Mouse (Mus musculus) midbrain, embryonic 10.5 days (tissue): Measurements from ENCODE around the gene Rab44. TPM values are rescaled to one million over a fixed set of nuclear protein-coding genes. Genes with fewer than 3 reads are reported as not detected.
A peak's percentile ranks its signal among the peaks of the same experiment; 100 is the strongest.
"Not testable (repeated sequence)": the region's sequence is repeated elsewhere in the genome, so short reads cannot be mapped to it uniquely, and the experiment has no call there.

Source experiments
- DNase-seq: peaks from one replicate; pipeline ENCODE4 v3.0.0-alpha.2; 2017; ENCODE audit warnings: low spot score
- H3K27ac ChIP-seq: fragments of 300-500 bp; sonication (generic); replicated peaks from 2 replicates; pipeline ENCODE4 v1.5.1; 2016; ENCODE audit warnings: mild to moderate bottlenecking
- H3K27me3 ChIP-seq: fragments of 300-500 bp; sonication (generic); 2 replicates; pipeline ENCODE4 v1.6.1; 2016; ENCODE audit warnings: low read depth, mild to moderate bottlenecking; ENCODE audit not compliant: poor library complexity, severe bottlenecking
- H3K36me3 ChIP-seq: fragments of 300-500 bp; sonication (generic); 2 replicates; pipeline ENCODE4 v1.6.1; 2016; ENCODE audit warnings: mild to moderate bottlenecking, moderate library complexity
- H3K4me1 ChIP-seq: fragments of 300-500 bp; sonication (generic); 2 replicates; pipeline ENCODE4 v1.6.1; 2016
- H3K4me3 ChIP-seq: fragments of 300-500 bp; sonication (generic); 2 replicates; pipeline ENCODE4 v1.5.1; 2016; ENCODE audit warnings: mild to moderate bottlenecking, moderate library complexity
- H3K9me3 ChIP-seq: fragments of 300-500 bp; sonication (generic); replicated peaks from 2 replicates; pipeline ENCODE4 v1.6.1; 2016; ENCODE audit warnings: mild to moderate bottlenecking
- WGBS: fragments of 180-500 bp; shearing (Covaris S2); methylation state at CpG from one replicate; pipeline ENCODE4 v1.1.7; 2016; 5-methylcytosine and 5-hydroxymethylcytosine counted together
- polyA plus RNA-seq: library from polyadenylated mRNA; unstranded; fragments of >200 nt; fragmentation: Nextera tagmentation; extraction: Ambion mirVana; gene quantifications from 2 replicates; pipeline ENCODE4 v1.2.1, GENCODE M21; 2016

The Rab44 gene
- polyA plus RNA-seq, 1 experiment from 2014 or later: 0.47 TPM

- under 1% methylated on average over 24 of the region's 24 CpGs for WGBS
- DNase-seq: no peak
- H3K27ac ChIP-seq: no peak overlapping the region
- 0 out of 2 replicates have a peak, but pooled peaks cover 4% of the 10 kb centered on the region for H3K36me3 ChIP-seq
- H3K27me3 ChIP-seq: peaks cover 64% of the 10 kb centered on the region
- H3K4me1 ChIP-seq: peaks cover 33% of the 10 kb centered on the region
- H3K4me3 ChIP-seq: peak overlapping the region; percentile 65
- H3K9me3 ChIP-seq: no peaks in the 10 kb centered on the region
Measured at GRCm38 (mm10) chr17:29093961-29094309, 20.0 kb upstream of the Rab44 start.

- Histone ChIP-seq H3K4me3 (peak overlapping the region; percentile 65), H3K4me1 (peaks cover 33% of the 10 kb centered on the region), H3K9me3 (no peaks in the 10 kb centered on the region), H3K36me3 (peaks cover 5% of the 10 kb centered on the region; the same call in 1 of the 2 replicates), H3K27ac (peak overlapping the region; percentile 77), H3K27me3 (peaks cover 64% of the 10 kb centered on the region)
- WGBS: under 1% methylated on average over 70 of the region's 71 CpGs
- DNase-seq: peak; percentile 57
Measured at GRCm38 (mm10) chr17:29094310-29095181, 19.4 kb upstream of the Rab44 start.

- peaks cover 64% of the 10 kb centered on the region for H3K27me3 ChIP-seq
- under 1% methylated on average over 44 of the region's 44 CpGs for WGBS
- H3K27ac ChIP-seq: peak overlapping the region; percentile 77
- 0 out of 2 replicates have a peak, but pooled peaks cover 2% of the 10 kb centered on the region for H3K9me3 ChIP-seq
- H3K4me1 ChIP-seq: peaks cover 33% of the 10 kb centered on the region
- peaks cover 11% of the 10 kb centered on the region for H3K36me3 ChIP-seq
- peak overlapping the region; percentile 65 for H3K4me3 ChIP-seq
- DNase-seq: peak; percentile 89
Measured at GRCm38 (mm10) chr17:29095201-29095733, 18.7 kb upstream of the Rab44 start.

- peaks cover 56% of the 10 kb centered on the region for H3K27me3 ChIP-seq
- H3K4me1 ChIP-seq: peaks cover 32% of the 10 kb centered on the region
- H3K27ac ChIP-seq: no peak overlapping the region
- 91% methylated on average over 6 of the region's 6 CpGs for WGBS
- no peak for DNase-seq
- H3K36me3 ChIP-seq: peaks cover 11% of the 10 kb centered on the region
- H3K9me3 ChIP-seq: peaks cover 11% of the 10 kb centered on the region
- no peak overlapping the region for H3K4me3 ChIP-seq
Measured at GRCm38 (mm10) chr17:29096245-29096644, 17.7 kb upstream of the Rab44 start.

- H3K27me3 ChIP-seq: peaks cover 49% of the 10 kb centered on the region
Measured at GRCm38 (mm10) chr17:29096851-29097561, 16.9 kb upstream of the Rab44 start.

GRCm38 (mm10) chr17:29098291-29098690 is 15.7 kb upstream of the Rab44 start:
- Histone ChIP-seq H3K4me3 (no peak overlapping the region), H3K36me3 (peaks cover 11% of the 10 kb centered on the region), H3K4me1 (peaks cover 25% of the 10 kb centered on the region), H3K27ac (no peak overlapping the region), H3K27me3 (peaks cover 36% of the 10 kb centered on the region), H3K9me3 (peaks cover 11% of the 10 kb centered on the region)
- WGBS: 92% methylated on average over 24 of the region's 24 CpGs
- DNase-seq: no peak

More at GRCm38 (mm10) chr17:29096851-29097561, 16.9 kb upstream of the Rab44 start:
- Histone ChIP-seq H3K9me3 (peaks cover 11% of the 10 kb centered on the region), H3K4me3 (no peak overlapping the region), H3K4me1 (peaks cover 29% of the 10 kb centered on the region), H3K27ac (no peak overlapping the region), H3K36me3 (peaks cover 11% of the 10 kb centered on the region)
- no peak for DNase-seq
- WGBS: 56% methylated on average over 7 of the region's 7 CpGs

GRCm38 (mm10) chr17:29099076-29099475 is 14.9 kb upstream of the Rab44 start:
- H3K27ac ChIP-seq: no peak overlapping the region
- H3K4me3 ChIP-seq: no peak overlapping the region
- H3K27me3 ChIP-seq: peaks cover 28% of the 10 kb centered on the region
- no peak for DNase-seq
- H3K36me3 ChIP-seq: peaks cover 11% of the 10 kb centered on the region
- 92% methylated on average over 8 of the region's 8 CpGs for WGBS
- peaks cover 15% of the 10 kb centered on the region for H3K9me3 ChIP-seq
- H3K4me1 ChIP-seq: peaks cover 18% of the 10 kb centered on the region

- Histone ChIP-seq H3K4me1 (peaks cover 2% of the 10 kb centered on the region), H3K27me3 (peaks cover 13% of the 10 kb centered on the region), H3K9me3 (peaks cover 21% of the 10 kb centered on the region), H3K36me3 (peaks cover 11% of the 10 kb centered on the region), H3K27ac (no peak overlapping the region), H3K4me3 (no peak overlapping the region)
- no peak for DNase-seq
- 96% methylated on average over 7 of the region's 7 CpGs for WGBS
Measured at GRCm38 (mm10) chr17:29100627-29101026, 13.3 kb upstream of the Rab44 start.

- not testable (repeated sequence) for H3K27ac ChIP-seq, H3K36me3 ChIP-seq, H3K27me3 ChIP-seq, H3K4me1 ChIP-seq, H3K9me3 ChIP-seq, DNase-seq, H3K4me3 ChIP-seq
- 90% methylated on average over 6 of the region's 6 CpGs for WGBS
Measured at GRCm38 (mm10) chr17:29110356-29110755, 3.6 kb upstream of the Rab44 start.

- DNase-seq: no peak
- no peak overlapping the region for H3K27ac ChIP-seq
- no peaks in the 10 kb centered on the region for H3K4me1 ChIP-seq
- WGBS: 93% methylated on average over 5 of the region's 5 CpGs
- H3K9me3 ChIP-seq: no peaks in the 10 kb centered on the region; the same call in 1 of the 2 replicates
- H3K4me3 ChIP-seq: no peak overlapping the region
- H3K36me3 ChIP-seq: no peaks in the 10 kb centered on the region
- H3K27me3 ChIP-seq: no peaks in the 10 kb centered on the region
Measured at GRCm38 (mm10) chr17:29111332-29111731, 2.6 kb upstream of the Rab44 start.

GRCm38 (mm10) chr17:29116023-29116422 is 2.1 kb downstream of the Rab44 start:
- Histone ChIP-seq H3K4me1 (no peaks in the 10 kb centered on the region), H3K4me3 (no peak overlapping the region), H3K27me3 (no peaks in the 10 kb centered on the region), H3K27ac (no peak overlapping the region), H3K36me3 (no peaks in the 10 kb centered on the region), H3K9me3 (no peaks in the 10 kb centered on the region)
- no peak for DNase-seq
- 79% methylated on average over 12 of the region's 12 CpGs for WGBS

GRCm38 (mm10) chr17:29117006-29117648 is 3.2 kb downstream of the Rab44 start:
- Histone ChIP-seq H3K27me3 (no peaks in the 10 kb centered on the region), H3K4me1 (no peaks in the 10 kb centered on the region), H3K4me3 (no peak overlapping the region), H3K9me3 (no peaks in the 10 kb centered on the region), H3K27ac (no peak overlapping the region), H3K36me3 (no peaks in the 10 kb centered on the region)
- DNase-seq: no peak
- 84% methylated on average over 8 of the region's 8 CpGs for WGBS
